Mouse (Mus musculus) inflammation-experienced regulatory T-cells, adult 6 months (primary cell): ENCODE results near the gene Atp6v1d. TPM values are rescaled to one million over a fixed set of nuclear protein-coding genes. Genes with fewer than 3 reads are reported as not detected.

Experiments used
- ATAC-seq: one replicate; pipeline ENCODE4 v1.8.0; 2017
- polyA plus RNA-seq, 3 experiments: library from polyadenylated mRNA; unstranded; fragments of 100-300 nt; shearing (Covaris generic); gene quantifications; one replicate each; pipeline ENCODE4 v1.2.1; 2017

Gene Atp6v1d
- polyA plus RNA-seq, 3 experiments from 2014 or later: 197 to 235 (median 223) TPM

DNA sequence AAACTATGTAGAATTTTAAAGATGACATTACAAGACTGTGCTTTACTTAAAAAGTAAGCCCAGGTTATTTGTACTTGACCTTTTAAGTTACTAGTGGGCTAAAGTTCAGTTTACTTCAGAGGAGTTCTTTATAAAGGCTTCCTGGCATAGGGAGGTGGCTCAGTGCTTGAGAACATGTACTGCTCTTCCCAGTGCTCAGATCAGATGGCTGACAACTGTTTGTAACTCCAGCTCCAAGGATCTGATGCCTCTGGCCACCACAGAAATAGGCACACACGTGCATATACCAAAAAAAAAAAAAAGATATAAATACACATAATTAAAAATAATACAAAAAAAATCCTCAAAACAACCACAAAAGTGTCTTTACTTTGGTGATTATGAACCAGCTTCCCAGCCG, 70.6 kb downstream of the Atp6v1d start:
- no peak for ATAC-seq

Other genes with a start within 250 kb of the Atp6v1d start
- not detected for gene Fam71d, start 170.1 kb downstream of the Atp6v1d start, polyA plus RNA-seq
- 10 to 100 TPM; 10.1 to 25.8 (median 15.2) TPM for gene Mpp5, start 112.7 kb downstream of the Atp6v1d start, polyA plus RNA-seq
- 100 to 1,000 TPM; 172 to 284 (median 198) TPM for gene Eif2s1, start 181 bp upstream of the Atp6v1d start, polyA plus RNA-seq
- gene Plek2, start 45.3 kb upstream of the Atp6v1d start, polyA plus RNA-seq: under 1 TPM in 2 of 3 experiments, not detected in 1; 0.35 to 0.45 TPM
- 10 to 100 TPM; 29.6 to 43.9 (median 34.4) TPM for gene Tmem229b, start 146.0 kb upstream of the Atp6v1d start, polyA plus RNA-seq
- under 1 TPM; 0.07 to 0.14 (median 0.09) TPM for gene Plekhh1, start 167.5 kb upstream of the Atp6v1d start, polyA plus RNA-seq
- gene Pigh, start 228.0 kb upstream of the Atp6v1d start, polyA plus RNA-seq: 10 to 100 TPM; 24.0 to 33.4 (median 31.1) TPM